Mouse (Mus musculus) brain, embryonic 14.5 days (tissue): ENCODE results near the gene Srsf10.

Experiments used
- CTCF ChIP-seq: fragments of 200-500 bp; IDR thresholded peaks from 2 replicates; pipeline ENCODE4 v1.5.1; 2012; ENCODE audit warnings: inconsistent platforms, mild to moderate bottlenecking, moderate library complexity, borderline replicate concordance; ENCODE audit not compliant: insufficient read depth, insufficient read length; ENCODE audit errors: extremely low read depth
- POLR2A ChIP-seq: fragments of 200-500 bp; IDR thresholded peaks from 2 replicates; pipeline ENCODE4 v1.6.1; 2012; ENCODE audit warnings: mild to moderate bottlenecking, inconsistent platforms, borderline replicate concordance; ENCODE audit not compliant: poor library complexity, insufficient read depth, insufficient read length, severe bottlenecking; ENCODE audit errors: extremely low read depth

GRCm38 (mm10) chr4:135913433-135913832 lies 57.9 kb downstream of the Srsf10 start:
- TF ChIP-seq CTCF (no peak), POLR2A (no peak)
